Mouse (Mus musculus) limb, embryonic 13.5 days (tissue): ENCODE measurements at regions not wholly inside any gene's neighbourhood (a gene's known extent, or its start where the extent isn't known, plus 50 kb on each side); places are given as distances from the start of the nearest gene placed in this dataset.

ENCODE experiments used
- ATAC-seq: fragments of 200-750 bp; cut with Nextera tagmentation; 2 replicates; pipeline ENCODE4 v1.8.0; 2017; ENCODE audit warnings: low read depth, moderate number of reproducible peaks, moderate TSS enrichment; ENCODE audit not compliant: low FRiP score
- H3K27ac ChIP-seq: fragments of 300-500 bp; sonication (generic); 2 replicates; pipeline ENCODE4 v1.5.1; 2015; ENCODE audit warnings: inconsistent platforms, mild to moderate bottlenecking, moderate library complexity
- H3K27me3 ChIP-seq: fragments of 300-500 bp; sonication (generic); 2 replicates; pipeline ENCODE4 v1.6.1; 2015; ENCODE audit warnings: mild to moderate bottlenecking, inconsistent platforms
- H3K36me3 ChIP-seq: fragments of 300-500 bp; sonication (generic); 2 replicates; pipeline ENCODE4 v1.6.1; 2015; ENCODE audit warnings: inconsistent platforms, mild to moderate bottlenecking, moderate library complexity
- H3K4me1 ChIP-seq: fragments of 300-500 bp; sonication (generic); 2 replicates; pipeline ENCODE4 v1.6.1; 2015; ENCODE audit warnings: inconsistent platforms
- H3K4me2 ChIP-seq: fragments of 300-500 bp; sonication (generic); replicated peaks from 2 replicates; pipeline ENCODE4 v1.6.1; 2015; ENCODE audit warnings: inconsistent platforms, mild to moderate bottlenecking, moderate library complexity
- H3K4me3 ChIP-seq: fragments of 300-500 bp; sonication (generic); 2 replicates; pipeline ENCODE4 v1.5.1; 2015; ENCODE audit warnings: moderate library complexity, mild to moderate bottlenecking, inconsistent platforms
- H3K9ac ChIP-seq: fragments of 300-500 bp; sonication (generic); 2 replicates; pipeline ENCODE4 v1.6.1; 2015; ENCODE audit warnings: mild to moderate bottlenecking, inconsistent platforms
- H3K9me3 ChIP-seq: fragments of 300-500 bp; sonication (generic); 2 replicates; pipeline ENCODE4 v1.6.1; 2016; ENCODE audit warnings: inconsistent platforms
- WGBS: fragments of 180-500 bp; shearing (Covaris S2); methylation state at CpG from one replicate; pipeline ENCODE4 v1.1.7; 2015; 5-methylcytosine and 5-hydroxymethylcytosine counted together

DNA sequence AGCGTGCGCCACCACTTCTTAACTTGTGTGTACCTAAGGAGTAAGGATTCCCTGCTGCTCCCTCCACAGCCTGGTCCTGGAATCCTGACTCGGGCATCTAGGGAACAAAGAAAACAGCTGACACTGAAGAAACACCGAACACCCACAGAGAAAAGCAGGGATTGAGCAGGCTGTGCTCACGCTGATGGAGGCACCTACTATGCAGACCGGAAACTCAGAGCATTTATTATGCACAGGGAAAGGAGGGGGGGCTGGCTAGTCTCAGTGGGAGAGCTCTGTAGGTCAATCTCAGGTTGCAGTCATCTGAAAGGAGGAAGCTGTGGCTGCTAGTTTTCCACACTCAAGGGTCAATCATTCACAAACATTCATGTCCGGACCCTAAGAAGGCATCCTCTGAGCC lies 300.7 kb upstream of the G2e3 start:
- H3K27me3 ChIP-seq: no peaks in the 10 kb centered on the region
- WGBS: 68% methylated on average over 7 of the region's 7 CpGs
- no peak overlapping the region for H3K9ac ChIP-seq
- no peak for ATAC-seq
- no peak overlapping the region for H3K4me2 ChIP-seq
- no peak overlapping the region for H3K27ac ChIP-seq
- H3K4me1 ChIP-seq: no peaks in the 10 kb centered on the region
- H3K36me3 ChIP-seq: no peaks in the 10 kb centered on the region
- H3K9me3 ChIP-seq: no peaks in the 10 kb centered on the region
- H3K4me3 ChIP-seq: no peak overlapping the region

GRCm38 (mm10) chr12:51045437-51045836 lies 302.4 kb upstream of the G2e3 start:
- 36% methylated on average over 9 of the region's 9 CpGs for WGBS

DNA sequence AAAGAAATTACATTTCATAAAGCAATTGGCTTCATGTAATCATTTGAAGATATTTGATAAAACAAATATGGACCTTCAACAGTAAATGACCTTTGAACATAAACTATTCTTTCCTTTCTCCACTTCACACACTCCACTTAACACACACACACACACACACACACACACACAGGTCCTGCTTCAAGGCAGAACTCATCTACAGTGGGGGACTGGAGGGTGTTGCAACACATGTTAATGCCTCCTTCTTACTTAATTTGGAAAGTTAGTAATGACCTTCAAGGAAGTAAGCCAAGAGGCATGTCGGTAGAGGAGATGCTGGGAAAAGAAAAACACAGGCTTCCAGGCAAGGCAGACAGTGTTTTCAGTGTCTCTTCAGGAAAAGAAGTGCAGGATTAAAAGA lies 302.8 kb upstream of the G2e3 start:
- no peaks in the 10 kb centered on the region for H3K36me3 ChIP-seq
- H3K4me1 ChIP-seq: no peaks in the 10 kb centered on the region
- no peak overlapping the region for H3K27ac ChIP-seq
- 30% methylated on average over 1 of the region's 1 CpGs for WGBS
- H3K27me3 ChIP-seq: no peaks in the 10 kb centered on the region
- H3K9ac ChIP-seq: no peak overlapping the region
- no peaks in the 10 kb centered on the region for H3K9me3 ChIP-seq
- no peak overlapping the region for H3K4me2 ChIP-seq
- no peak overlapping the region for H3K4me3 ChIP-seq
- no peak for ATAC-seq

More at GRCm38 (mm10) chr12:51045437-51045836, 302.4 kb upstream of the G2e3 start:
- Histone ChIP-seq H3K27me3 (no peaks in the 10 kb centered on the region), H3K27ac (no peak overlapping the region), H3K4me1 (no peaks in the 10 kb centered on the region), H3K4me2 (no peak overlapping the region), H3K9ac (no peak overlapping the region), H3K9me3 (no peaks in the 10 kb centered on the region), H3K4me3 (no peak overlapping the region), H3K36me3 (no peaks in the 10 kb centered on the region)
- ATAC-seq: peak; percentile 32; the same call in 1 of the 2 replicates

DNA sequence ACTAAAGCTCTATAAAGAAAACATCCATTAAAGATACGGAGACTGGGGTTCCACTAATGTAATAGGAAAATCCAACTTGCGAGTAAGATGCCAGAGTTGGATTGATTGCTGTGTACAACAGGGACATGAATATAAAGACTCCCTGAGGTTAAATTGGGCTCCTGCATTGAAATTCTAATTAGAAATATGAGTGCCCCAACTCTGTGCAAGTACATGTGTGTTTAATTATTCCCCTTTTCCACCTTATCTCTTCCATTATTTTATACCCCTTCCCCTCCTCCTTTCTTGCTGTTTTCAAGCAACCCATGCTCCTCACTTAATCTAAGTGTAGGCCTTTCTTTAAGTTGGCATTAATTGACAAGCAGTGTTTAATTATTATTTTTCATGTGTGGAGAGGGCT lies 315.7 kb upstream of the G2e3 start:
- WGBS: 60% methylated on average over 2 of the region's 2 CpGs
- no peaks in the 10 kb centered on the region for H3K9me3 ChIP-seq
- no peaks in the 10 kb centered on the region; the same call in 1 of the 2 replicates for H3K27me3 ChIP-seq
- no peaks in the 10 kb centered on the region for H3K36me3 ChIP-seq
- ATAC-seq: no peak
- no peak overlapping the region for H3K4me2 ChIP-seq
- H3K9ac ChIP-seq: no peak overlapping the region
- H3K4me1 ChIP-seq: no peaks in the 10 kb centered on the region
- no peak overlapping the region for H3K27ac ChIP-seq
- H3K4me3 ChIP-seq: no peak overlapping the region

- ATAC-seq: no peak
- no peaks in the 10 kb centered on the region for H3K4me1 ChIP-seq
- no peaks in the 10 kb centered on the region for H3K9me3 ChIP-seq
- H3K9ac ChIP-seq: no peak overlapping the region
- H3K36me3 ChIP-seq: no peaks in the 10 kb centered on the region
- H3K27ac ChIP-seq: no peak overlapping the region
- 59% methylated on average over 10 of the region's 10 CpGs for WGBS
- no peak overlapping the region for H3K4me3 ChIP-seq
- no peak overlapping the region for H3K4me2 ChIP-seq
- H3K27me3 ChIP-seq: no peaks in the 10 kb centered on the region; the same call in 1 of the 2 replicates
Observed at GRCm38 (mm10) chr12:51028601-51029174, 319.2 kb upstream of the G2e3 start.

- Histone ChIP-seq H3K9me3 (no peaks in the 10 kb centered on the region), H3K27ac (no peak overlapping the region), H3K36me3 (no peaks in the 10 kb centered on the region), H3K4me3 (no peak overlapping the region), H3K9ac (no peak overlapping the region), H3K4me2 (no peak overlapping the region), H3K27me3 (no peaks in the 10 kb centered on the region; the same call in 1 of the 2 replicates), H3K4me1 (no peaks in the 10 kb centered on the region)
- no peak for ATAC-seq
- 86% methylated on average over 5 of the region's 5 CpGs for WGBS
Observed at GRCm38 (mm10) chr12:51026046-51026445, 321.8 kb upstream of the G2e3 start.

GRCm38 (mm10) chr12:51025531-51025930 lies 322.3 kb upstream of the G2e3 start:
- Histone ChIP-seq H3K27me3 (no peaks in the 10 kb centered on the region; the same call in 1 of the 2 replicates), H3K4me1 (no peaks in the 10 kb centered on the region), H3K4me3 (no peak overlapping the region), H3K36me3 (no peaks in the 10 kb centered on the region), H3K27ac (no peak overlapping the region), H3K9me3 (no peaks in the 10 kb centered on the region), H3K4me2 (no peak overlapping the region), H3K9ac (no peak overlapping the region)
- no peak for ATAC-seq
- 59% methylated on average over 3 of the region's 3 CpGs for WGBS

DNA sequence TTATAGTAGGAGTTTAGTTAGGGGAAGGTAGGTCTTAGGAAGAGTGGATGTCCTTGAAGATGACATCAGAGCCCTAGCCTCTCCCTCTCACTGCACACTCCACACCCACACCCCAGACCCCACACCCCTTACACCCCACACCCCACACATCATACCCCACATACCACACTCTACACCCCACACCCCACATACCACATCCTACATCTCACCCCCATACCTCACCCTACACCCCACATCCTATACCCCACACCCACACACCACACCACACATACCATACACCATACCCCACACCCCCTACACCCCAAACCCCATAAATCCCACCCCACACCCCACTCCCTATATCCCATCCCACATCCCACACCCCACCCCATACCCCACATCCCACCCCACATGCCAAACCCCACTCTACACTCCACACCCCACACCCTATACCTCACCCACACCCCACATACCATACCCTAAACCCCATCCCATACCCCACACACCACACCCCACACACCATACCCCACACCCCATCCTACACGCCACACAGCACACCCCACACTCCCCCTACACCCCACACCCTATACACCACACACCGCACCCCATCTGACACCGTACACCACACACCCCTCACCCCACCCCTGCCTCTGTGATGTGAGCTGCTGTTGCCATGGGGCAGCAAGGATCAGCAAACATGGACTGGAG lies 323.7 kb upstream of the G2e3 start:
- 87% methylated on average over 3 of the region's 3 CpGs for WGBS
- Histone ChIP-seq H3K4me3 (no peak overlapping the region), H3K4me1 (no peaks in the 10 kb centered on the region), H3K27me3 (no peaks in the 10 kb centered on the region; the same call in 1 of the 2 replicates), H3K4me2 (no peak overlapping the region), H3K36me3 (no peaks in the 10 kb centered on the region), H3K9ac (no peak overlapping the region), H3K9me3 (no peaks in the 10 kb centered on the region), H3K27ac (no peak overlapping the region)
- ATAC-seq: no peak

DNA sequence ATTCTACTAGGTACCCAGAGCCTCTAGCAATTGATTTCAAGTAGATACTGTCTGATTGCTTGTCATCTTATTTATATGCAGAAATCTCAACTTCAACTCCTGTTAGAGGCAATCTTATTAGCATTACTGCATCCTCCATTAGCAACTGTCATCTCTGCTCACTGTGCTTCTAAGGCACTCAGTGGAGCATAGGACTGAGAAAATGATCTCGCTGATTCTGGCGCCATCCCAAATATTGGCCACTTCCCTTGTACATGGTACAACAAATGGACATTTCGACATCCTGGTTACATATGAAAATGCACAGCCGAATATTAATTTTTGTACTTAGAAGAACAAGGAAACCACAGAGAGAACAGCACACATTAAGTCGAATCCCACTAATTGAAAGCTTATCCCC lies 329.7 kb upstream of the G2e3 start:
- ATAC-seq: no peak
- WGBS: 90% methylated on average over 5 of the region's 5 CpGs
- Histone ChIP-seq H3K9me3 (no peaks in the 10 kb centered on the region), H3K4me3 (no peak overlapping the region), H3K27me3 (no peaks in the 10 kb centered on the region), H3K9ac (no peak overlapping the region), H3K36me3 (no peaks in the 10 kb centered on the region), H3K4me2 (no peak overlapping the region), H3K4me1 (no peaks in the 10 kb centered on the region), H3K27ac (no peak overlapping the region)

- Histone ChIP-seq H3K4me1 (no peaks in the 10 kb centered on the region), H3K27me3 (no peaks in the 10 kb centered on the region), H3K36me3 (no peaks in the 10 kb centered on the region), H3K9ac (no peak overlapping the region), H3K9me3 (no peaks in the 10 kb centered on the region), H3K4me2 (no peak overlapping the region), H3K27ac (no peak overlapping the region), H3K4me3 (no peak overlapping the region)
- ATAC-seq: no peak
- WGBS: 90% methylated on average over 6 of the region's 6 CpGs
Observed at GRCm38 (mm10) chr12:51016081-51016480, 331.8 kb upstream of the G2e3 start.

DNA sequence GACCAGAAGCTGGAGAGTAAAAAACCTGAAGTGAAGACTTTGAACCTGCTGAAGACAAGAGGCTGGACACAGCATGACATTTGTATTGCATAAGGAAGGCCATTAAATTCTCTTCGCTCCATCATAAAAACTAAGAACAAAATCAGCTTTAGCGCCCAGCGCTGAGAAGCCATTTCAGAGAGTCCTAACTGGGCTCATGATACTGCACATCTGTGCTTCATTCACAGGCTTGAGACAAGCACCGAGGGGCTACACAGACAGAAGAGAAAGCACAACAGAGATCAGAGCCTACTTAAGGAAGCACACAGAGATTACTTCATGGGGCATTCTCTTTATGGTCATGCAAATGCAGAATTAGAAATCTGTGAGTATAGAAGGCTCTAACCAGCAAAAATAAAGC lies 338.2 kb upstream of the G2e3 start:
- H3K4me1 ChIP-seq: no peaks in the 10 kb centered on the region
- ATAC-seq: no peak
- H3K4me3 ChIP-seq: no peak overlapping the region
- no peak overlapping the region for H3K27ac ChIP-seq
- WGBS: 49% methylated on average over 4 of the region's 4 CpGs
- no peaks in the 10 kb centered on the region for H3K27me3 ChIP-seq
- H3K36me3 ChIP-seq: no peaks in the 10 kb centered on the region
- no peak overlapping the region for H3K4me2 ChIP-seq
- H3K9me3 ChIP-seq: peaks cover 7% of the 10 kb centered on the region; the same call in 1 of the 2 replicates
- H3K9ac ChIP-seq: no peak overlapping the region

DNA sequence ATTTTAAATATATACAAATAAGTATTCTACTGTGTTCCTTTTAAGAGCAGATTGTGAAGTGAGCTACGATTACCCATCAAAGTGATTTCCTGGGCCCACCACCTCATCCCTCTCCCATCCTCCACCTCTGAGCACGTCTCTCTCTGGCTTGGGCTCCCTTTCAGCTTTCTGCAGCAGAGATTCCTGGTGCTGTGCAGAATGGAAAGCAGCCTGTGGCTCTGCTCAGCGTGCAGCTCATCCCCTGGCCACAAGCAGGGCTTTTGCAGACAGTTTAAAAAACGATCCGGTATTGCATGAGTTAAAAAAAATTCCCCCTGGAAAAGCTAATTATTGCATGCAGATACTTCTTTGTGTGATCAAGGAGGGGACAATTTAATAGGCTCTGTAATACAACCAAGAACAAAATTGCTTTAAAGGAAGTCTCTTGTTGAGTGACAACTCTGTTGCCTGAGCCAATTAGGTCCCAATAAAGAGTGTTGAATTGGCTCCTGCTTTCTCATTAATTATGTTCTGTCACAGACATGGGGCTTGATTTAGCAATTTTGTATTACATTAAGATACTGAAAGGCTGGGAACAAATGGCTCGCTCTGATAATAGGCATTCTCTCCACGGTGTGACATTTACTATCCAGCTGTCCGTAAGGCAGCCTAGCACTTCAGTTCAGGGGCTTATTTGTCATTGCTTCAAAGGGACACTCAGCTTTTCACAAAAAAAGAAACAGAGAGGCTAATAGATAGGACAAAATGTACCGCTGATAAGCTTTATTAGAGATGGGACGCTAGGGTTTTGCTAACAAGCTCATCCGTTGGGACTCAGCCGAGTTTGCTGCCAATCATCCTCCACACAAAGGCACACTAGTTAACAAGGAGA lies 345.9 kb upstream of the G2e3 start:
- WGBS: 16% methylated on average over 12 of the region's 12 CpGs
- peaks cover 28% of the 10 kb centered on the region for H3K4me1 ChIP-seq
- no peak overlapping the region for H3K4me3 ChIP-seq
- ATAC-seq: no peak
- H3K4me2 ChIP-seq: no peak overlapping the region
- 0 out of 2 replicates have a peak, but pooled peaks cover 2% of the 10 kb centered on the region for H3K9me3 ChIP-seq
- H3K27me3 ChIP-seq: 0 out of 2 replicates have a peak, but pooled peaks cover 11% of the 10 kb centered on the region
- no peak overlapping the region for H3K27ac ChIP-seq
- no peaks in the 10 kb centered on the region for H3K36me3 ChIP-seq
- H3K9ac ChIP-seq: no peak overlapping the region
